Mouse (Mus musculus) CD4-positive naive resting alpha-beta T cell, adult 57 days (primary cell): ENCODE results near the gene Anapc11. TPM values are rescaled to one million over a fixed set of nuclear protein-coding genes. Genes with fewer than 3 reads are reported as not detected.

Source experiments
- total RNA-seq: library from RNA; stranded (reverse); gene quantifications from one replicate; pipeline ENCODE4 v1.2.4, GENCODE M21; 2023

Gene Anapc11
- total RNA-seq = 71.8 TPM

DNA sequence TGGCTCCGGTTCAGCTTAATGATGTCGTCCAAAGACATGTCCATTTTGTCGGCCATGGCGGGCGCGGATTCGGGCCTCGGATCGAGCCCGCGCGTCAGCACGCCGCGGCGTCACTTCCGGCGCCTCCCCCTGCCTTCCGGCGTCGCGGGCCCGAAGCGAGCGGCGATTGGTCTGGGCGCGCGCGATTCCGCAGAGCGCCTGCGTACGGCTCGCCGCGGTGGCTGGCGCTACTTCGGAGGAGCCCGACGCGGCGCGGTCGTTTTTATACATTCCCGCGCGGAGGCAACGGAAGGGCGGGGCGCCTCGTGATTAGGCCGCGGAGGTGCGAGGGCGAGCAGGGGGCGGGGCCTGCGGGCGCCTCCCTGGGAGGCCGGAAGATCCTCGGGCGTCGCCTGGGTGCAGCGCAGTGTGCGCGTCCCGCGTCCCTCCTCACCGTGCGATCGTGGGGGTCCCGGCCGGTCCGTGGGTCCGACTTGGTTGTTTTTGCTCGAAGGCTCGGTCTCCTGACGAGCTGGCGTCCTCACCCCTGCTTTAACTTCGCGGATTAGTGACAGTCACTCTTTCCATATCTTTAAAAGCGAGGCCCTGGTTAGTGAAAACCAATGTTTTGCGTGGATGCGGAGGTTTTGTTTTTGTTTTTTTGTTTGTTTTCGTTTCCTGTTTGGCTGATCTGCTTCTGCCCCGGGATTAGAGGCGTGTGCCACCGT, at the start of gene Anapc11, which contains the start of gene Alyref:
Gene Anapc11, plus strand, starts transcription at position 139 of the 707 bp plus-strand sequence.
Gene Alyref, minus strand, starts transcription at position 83 of the 707 bp plus-strand sequence.

DNA sequence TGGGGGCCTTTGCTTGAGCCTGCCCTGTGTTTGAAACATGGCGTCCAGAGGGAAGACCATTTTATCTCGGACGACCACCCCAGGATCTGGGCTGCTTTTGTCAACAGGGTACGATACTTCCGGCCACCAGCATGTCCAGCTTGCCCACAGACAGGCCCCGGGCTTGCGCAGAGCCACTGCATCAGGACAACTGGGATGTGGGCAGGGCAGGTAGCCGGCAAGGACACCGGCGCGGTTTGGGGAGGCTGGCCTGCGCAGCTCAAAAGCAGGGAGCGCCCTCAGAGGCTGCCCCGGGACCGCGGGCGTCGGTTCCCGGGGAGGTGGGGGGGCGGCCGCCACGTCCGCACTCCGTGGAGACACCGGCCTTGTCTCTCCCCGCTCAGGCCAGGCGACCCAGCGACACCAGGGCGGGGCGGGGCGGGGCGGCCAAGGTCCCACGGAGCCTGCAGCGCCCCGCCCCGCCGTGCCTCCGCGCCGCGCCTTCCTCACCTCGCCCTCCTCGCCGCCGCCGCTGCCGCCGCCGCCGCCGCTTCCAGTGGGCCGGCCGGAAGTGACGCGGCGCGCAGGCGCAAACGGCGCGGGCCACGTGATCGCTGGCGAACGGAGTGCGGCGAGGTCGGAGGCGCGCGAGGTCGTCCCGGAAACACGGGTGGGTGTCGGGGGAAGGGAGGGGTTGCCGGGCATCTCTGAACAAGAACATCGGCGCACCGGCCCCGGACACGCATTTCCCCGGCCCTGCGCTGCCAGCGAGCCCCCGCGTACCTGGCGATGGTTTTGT, 48.9 kb upstream of the Anapc11 start, which contains the start of gene Mcrip1:
Gene Mcrip1, minus strand, starts transcription at position 560 of the 778 bp plus-strand sequence.

DNA sequence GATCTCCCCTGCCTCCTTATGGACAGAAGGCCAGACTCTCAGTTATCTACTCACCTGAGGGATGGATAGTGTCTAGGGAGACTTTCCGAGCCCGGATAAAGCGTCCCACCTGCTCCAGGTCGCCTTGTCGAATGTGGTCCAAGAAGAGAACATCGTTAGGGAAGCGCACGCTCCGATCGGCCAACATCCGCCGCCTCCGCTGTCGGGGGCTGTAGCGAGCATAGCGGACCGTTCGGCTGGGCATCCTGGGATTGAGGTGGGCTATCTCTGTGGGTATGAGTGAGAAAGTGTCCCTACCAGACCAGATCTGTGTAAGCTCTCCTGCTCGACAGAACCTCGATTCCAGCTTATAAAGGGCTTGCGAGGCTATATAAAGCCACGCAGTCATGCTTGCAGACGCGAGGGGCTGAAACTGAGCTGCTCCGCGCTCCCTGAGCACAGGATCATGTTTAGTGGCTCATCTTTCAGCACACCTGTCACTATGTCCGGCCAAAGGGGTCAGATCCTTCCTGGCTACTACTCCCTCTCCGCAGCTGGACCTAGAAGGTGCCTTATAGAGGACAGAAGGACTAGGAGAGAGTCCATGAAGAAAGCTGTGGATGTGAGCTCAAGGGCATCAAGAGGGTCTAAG, 47.3 kb upstream of the Anapc11 start, which contains the start of gene Ppp1r27:
Gene Ppp1r27, minus strand, starts transcription at position 323 of the 631 bp plus-strand sequence.

GRCm38 (mm10) chr11:120572752-120573584, 25.3 kb upstream of the Anapc11 start, which contains the start of gene P4hb:
Gene P4hb (minus strand): TSS chr11:120573253.

DNA sequence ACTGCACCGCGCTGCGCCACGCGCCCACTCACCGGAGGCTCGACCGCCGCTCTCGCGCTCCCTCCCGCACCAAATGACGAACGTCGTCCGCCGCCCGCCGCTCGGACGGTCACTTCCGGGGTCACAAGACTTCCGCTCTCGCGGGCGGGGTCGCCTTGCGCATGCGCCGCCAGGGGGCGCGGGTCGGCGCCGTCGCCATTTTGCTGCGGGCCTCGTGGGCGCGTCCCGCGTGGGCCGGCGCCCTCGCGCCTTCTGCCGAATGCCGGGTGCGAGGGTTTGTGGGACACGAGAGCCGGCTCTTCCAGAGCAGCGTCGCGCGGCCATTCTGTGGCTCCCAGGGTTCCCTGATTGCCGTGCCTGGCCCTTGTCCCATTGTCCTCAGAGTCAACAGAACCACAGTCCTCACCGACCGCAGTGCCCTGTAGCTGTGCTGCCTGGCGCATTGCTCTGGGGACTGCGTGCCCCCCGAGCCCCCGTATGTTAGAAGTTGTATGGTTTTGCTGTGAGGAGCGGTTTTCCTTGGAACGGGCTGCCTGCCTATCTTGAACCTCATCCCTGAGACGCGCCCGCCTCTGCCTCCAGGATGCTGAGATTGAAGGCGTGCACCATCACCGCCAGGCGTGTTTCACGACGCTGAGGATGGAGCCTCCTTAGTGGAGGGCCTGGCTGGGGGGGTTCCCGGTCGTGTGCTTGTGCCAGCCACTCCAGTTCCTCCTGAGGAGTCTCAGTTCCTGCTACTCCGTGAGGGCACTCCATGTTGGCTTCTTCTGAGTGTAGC, 16.5 kb upstream of the Anapc11 start, which contains the start of gene Arhgdia:
Gene Arhgdia, minus strand, starts transcription at position 135 of the 778 bp plus-strand sequence.

GRCm38 (mm10) chr11:120608241-120609034, 10.2 kb downstream of the Anapc11 start, which contains the start of gene Npb:
Gene Npb (plus strand): TSS chr11:120608477.

DNA sequence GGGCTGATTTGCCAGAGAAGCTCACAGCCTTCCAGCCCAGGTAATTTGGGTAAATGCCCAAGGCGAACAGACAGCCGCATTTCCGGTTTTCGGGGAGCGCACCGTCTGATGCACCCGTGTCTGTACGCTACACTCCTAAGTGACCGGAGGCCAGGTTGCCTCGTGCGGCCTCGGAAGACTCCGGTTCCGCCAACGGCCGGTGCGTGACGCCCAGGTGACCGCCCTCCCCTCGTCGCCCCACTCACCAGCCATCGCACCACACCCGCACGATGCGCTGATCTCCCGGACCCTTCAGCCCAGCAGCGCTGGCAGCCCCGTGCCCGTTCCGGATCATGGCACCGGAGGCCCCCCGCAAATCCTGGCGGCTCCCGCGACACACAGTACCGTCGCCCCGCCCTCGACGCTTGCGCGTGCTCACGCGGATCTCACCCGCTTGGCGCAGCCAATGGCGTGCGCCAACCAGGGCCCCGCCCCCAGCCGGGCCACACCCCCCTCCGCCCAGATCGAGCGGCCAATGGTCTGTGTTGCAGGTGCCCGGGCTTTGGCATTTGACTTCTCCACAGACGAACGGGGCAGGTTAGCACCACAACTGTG, 19.4 kb downstream of the Anapc11 start, which contains the start of gene Pcyt2:
Gene Pcyt2, minus strand, starts transcription at position 418 of the 594 bp plus-strand sequence.

DNA sequence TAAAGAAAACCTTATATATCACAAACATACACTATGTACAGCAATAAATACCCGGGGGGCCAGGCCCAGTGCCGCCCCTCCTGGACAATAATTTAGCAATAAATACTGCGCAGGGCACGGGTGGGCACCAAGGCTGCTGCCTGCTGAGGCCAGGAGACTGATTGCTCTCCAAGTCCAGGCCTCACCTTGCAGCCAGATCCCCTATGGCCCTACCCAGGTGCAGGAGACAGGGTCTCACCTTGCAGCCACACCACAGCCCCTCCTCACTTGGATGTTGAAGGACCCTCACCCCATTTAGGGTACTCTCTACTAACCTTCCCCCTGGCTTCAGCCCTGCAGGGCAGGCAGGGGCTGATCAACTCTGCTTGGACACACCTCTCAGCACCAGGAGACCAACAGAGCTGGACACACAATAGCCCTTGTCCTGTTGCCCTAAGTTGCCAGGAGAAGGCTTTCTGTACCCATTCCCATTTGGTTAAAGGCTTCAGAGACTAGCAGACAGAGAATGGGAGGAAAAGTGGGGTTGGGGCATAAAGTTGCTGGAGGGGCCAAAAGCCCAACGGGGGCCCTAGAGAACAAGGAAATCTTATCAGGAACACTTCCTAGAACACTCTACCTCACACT, 27.0 kb downstream of the Anapc11 start, which contains the start of gene Sirt7:
Gene Sirt7, minus strand, starts transcription at position 89 of the 624 bp plus-strand sequence.

GRCm38 (mm10) chr11:120633520-120634343, 35.5 kb downstream of the Anapc11 start, which contains the start of gene Mafg:
Gene Mafg (minus strand): TSS chr11:120633600.

DNA sequence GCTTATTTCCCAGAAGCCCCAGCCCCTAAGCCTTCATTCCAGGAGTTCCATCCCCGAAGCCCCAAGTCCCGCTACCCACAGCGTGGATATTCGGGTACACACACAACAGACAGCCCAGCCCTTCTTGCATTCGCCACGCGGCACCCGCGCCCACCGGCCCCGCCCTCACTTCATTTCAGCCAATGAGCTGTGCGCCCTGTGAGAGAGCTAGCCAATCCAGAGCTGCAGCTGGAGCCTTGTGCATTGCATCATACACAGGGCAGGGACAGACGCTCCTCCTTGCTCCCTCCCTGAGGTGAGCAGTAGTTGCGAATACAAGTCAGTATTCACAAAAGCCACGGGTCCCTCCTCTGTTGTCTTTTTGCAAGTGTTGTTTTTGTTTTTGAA, 45.4 kb downstream of the Anapc11 start, which contains the start of gene Pycr1:
Gene Pycr1, minus strand, starts transcription at position 169 of the 387 bp plus-strand sequence.

DNA sequence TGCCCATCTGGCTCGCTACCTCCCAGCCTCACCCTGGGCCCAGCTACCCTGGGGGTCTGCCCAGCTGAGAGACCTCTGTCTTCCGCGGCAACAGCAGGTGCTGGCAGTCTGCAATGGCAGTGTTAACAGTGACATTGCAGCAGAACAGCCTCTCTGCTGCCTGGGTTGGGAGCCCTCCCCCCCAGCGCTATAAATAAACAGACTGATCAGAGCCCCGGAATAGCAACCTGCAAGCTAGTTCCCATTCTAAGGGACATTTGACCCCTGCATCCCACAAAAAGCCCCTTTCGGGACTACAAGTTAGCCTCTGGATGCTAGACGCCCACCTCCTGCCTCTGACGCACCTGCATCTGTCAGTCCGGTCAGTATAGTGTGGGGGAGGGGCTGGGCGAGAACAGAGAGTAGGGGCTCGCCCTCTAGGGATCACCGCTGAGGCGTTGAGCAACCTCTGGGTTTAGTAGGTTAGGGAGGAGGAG, 49.8 kb downstream of the Anapc11 start, which contains the start of gene Myadml2:
Gene Myadml2, minus strand, starts transcription at position 158 of the 476 bp plus-strand sequence.

Other genes with a start within 250 kb of the Anapc11 start
- 1,308 TPM for gene Actg1, start 249.9 kb upstream of the Anapc11 start, total RNA-seq
- gene Fscn2, start 236.9 kb upstream of the Anapc11 start, total RNA-seq = not detected
- 28.0 TPM for gene Faap100, start 219.7 kb upstream of the Anapc11 start, total RNA-seq
- 55.1 TPM for gene Nploc4, start 160.7 kb upstream of the Anapc11 start, total RNA-seq
- 46.6 TPM for gene Tspan10, start 155.8 kb upstream of the Anapc11 start, total RNA-seq
- gene Pde6g, start 144.9 kb upstream of the Anapc11 start, total RNA-seq = 0.80 TPM
- 7.1 TPM for gene Oxld1, start 140.4 kb upstream of the Anapc11 start, total RNA-seq
- 32.2 TPM for gene Ccdc137, start 140.3 kb upstream of the Anapc11 start, total RNA-seq
- gene Arl16, start 130.8 kb upstream of the Anapc11 start, total RNA-seq = 13.4 TPM
- gene Mrpl12, start 113.8 kb upstream of the Anapc11 start, total RNA-seq = 28.5 TPM
- 9.7 TPM for gene Slc25a10, start 106.6 kb upstream of the Anapc11 start, total RNA-seq
- not detected for gene Gcgr, start 67.7 kb upstream of the Anapc11 start, total RNA-seq
- 36.1 TPM for gene Mcrip1, start 48.7 kb upstream of the Anapc11 start, total RNA-seq
- not detected for gene Ppp1r27, start 47.3 kb upstream of the Anapc11 start, total RNA-seq
- 123 TPM for gene P4hb, start 25.2 kb upstream of the Anapc11 start, total RNA-seq
- 404 TPM for gene Arhgdia, start 16.8 kb upstream of the Anapc11 start, total RNA-seq
- gene Alyref, start 56 bp upstream of the Anapc11 start, total RNA-seq = 109 TPM
- gene Npb, start 10.1 kb downstream of the Anapc11 start, total RNA-seq = 3.8 TPM
- 153 TPM for gene Pcyt2, start 19.5 kb downstream of the Anapc11 start, total RNA-seq
- 131 TPM for gene Sirt7, start 26.8 kb downstream of the Anapc11 start, total RNA-seq
- 39.8 TPM for gene Mafg, start 35.2 kb downstream of the Anapc11 start, total RNA-seq
- gene Pycr1, start 45.3 kb downstream of the Anapc11 start, total RNA-seq = 1.2 TPM
- not detected for gene Myadml2, start 49.7 kb downstream of the Anapc11 start, total RNA-seq
- gene Notum, start 62.8 kb downstream of the Anapc11 start, total RNA-seq = not detected
- 126 TPM for gene Aspscr1, start 74.6 kb downstream of the Anapc11 start, total RNA-seq
- gene Cenpx, start 115.3 kb downstream of the Anapc11 start, total RNA-seq = 37.5 TPM
- gene Lrrc45, start 115.5 kb downstream of the Anapc11 start, total RNA-seq = 33.3 TPM
- 1.1 TPM for gene Rac3, start 123.0 kb downstream of the Anapc11 start, total RNA-seq
- gene Dcxr, start 128.9 kb downstream of the Anapc11 start, total RNA-seq = 0.65 TPM
- not detected for gene Cbr2, start 133.7 kb downstream of the Anapc11 start, total RNA-seq
- gene Hmga1b, start 164.4 kb downstream of the Anapc11 start, total RNA-seq = 30.9 TPM
- 12.4 TPM for gene Rfng, start 185.8 kb downstream of the Anapc11 start, total RNA-seq
- 64.3 TPM for gene Gps1, start 185.9 kb downstream of the Anapc11 start, total RNA-seq
- gene Dus1l, start 198.0 kb downstream of the Anapc11 start, total RNA-seq = 61.8 TPM
- gene Fasn, start 226.1 kb downstream of the Anapc11 start, total RNA-seq = 160 TPM